Mouse (Mus musculus): Measurements from ENCODE around the gene Arsg.

The Arsg gene

DNA sequence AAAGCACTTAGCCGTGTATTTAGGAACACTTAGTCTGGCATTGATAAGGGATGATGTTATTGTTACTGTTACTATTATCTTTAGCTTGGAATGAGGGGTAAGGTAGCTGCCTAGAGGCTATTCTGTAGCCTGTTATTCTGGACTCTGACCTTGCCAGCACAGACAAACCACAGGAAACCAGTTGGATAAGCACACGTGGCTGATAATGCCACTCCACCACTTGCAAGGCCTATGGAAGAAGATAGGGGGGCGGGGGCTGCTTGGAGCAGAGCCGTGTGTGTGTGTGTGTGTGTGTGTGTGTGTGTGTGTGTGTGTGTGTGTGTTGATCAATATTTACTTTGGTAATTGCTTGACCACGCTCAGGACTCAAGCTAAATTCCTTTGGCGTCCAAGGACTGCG lies 72.1 kb downstream of the Arsg start:
- no peak for DNase-seq (ENCODE audit: low read depth, low spot score)

DNA sequence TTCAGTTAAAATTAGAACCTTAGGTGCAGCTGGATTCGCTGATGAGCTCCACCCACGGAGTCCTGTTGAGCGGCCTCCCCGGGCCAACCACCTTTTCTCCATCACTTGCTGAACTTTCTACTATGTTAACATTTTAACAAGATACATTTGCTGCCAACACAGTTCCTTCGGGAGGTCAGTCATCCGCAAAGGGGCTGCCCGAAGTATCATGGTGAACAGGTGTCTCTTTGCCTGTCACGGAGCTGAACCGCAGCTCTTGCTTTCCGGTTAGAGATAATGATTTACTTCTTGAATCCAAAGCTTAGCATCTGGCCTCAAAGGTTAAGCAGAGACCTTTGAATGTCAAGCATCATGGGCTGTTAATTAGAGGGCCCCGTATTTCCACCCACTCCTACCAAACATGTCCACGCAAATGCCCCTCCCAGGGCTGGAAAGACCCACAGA lies 72.5 kb downstream of the Arsg start:
- no peak for DNase-seq (ENCODE audit: low read depth, low spot score)

DNA sequence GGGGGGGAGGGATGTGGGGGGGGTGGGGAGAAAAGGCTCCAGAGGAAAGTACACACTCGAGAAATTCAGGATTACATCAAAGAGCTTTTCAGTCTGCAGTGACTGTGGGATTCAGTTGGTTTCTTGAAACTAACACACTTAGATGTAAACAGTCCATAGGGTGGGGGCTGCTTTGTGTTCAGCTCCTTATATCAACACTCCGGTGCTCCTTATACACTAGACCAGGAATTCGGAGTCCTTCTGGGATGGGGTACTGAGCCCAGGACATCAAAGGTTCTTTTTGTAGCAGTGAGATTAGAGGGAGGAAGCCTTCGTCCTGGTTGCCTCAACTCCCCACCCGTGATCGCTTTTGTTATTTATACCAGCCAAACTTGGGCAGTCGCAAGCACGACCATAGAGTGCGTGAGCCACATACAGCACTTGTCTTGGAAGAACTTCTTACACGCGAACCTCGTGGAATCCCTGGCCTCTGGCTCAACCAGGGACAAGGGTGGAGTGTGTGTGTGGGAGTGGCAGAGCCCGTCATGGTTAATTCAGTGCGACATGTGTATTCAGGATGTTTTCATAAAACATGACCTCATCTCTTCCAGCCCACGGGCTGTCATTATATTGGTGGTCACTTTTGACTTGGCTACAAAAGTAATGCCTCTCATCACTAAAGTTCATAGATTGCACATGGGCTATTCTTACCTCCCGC lies 73.3 kb downstream of the Arsg start:
- DNase-seq (ENCODE audit: low read depth, low spot score) = no peak

DNA sequence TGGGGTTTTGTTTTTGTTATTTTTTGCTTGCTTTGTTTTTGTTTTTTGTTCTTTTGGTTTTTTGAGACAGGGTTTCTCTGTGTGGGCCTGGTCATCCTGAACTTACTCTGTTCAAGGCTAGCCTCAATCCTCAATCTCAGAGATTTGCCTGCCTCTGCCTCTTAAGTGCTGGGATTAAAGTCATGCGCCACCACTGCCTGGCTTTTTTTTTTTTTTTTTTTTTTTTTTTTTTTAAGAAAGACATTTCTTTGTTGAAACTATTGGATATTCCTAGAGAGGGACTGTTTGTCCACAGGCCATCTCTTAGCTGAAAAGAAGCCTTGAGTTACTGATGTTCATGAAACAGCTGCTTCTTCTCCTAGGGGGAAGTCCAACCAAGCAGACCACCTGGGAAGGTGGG lies 74.5 kb downstream of the Arsg start:
- DNase-seq (ENCODE audit: low read depth, low spot score) = no peak

DNA sequence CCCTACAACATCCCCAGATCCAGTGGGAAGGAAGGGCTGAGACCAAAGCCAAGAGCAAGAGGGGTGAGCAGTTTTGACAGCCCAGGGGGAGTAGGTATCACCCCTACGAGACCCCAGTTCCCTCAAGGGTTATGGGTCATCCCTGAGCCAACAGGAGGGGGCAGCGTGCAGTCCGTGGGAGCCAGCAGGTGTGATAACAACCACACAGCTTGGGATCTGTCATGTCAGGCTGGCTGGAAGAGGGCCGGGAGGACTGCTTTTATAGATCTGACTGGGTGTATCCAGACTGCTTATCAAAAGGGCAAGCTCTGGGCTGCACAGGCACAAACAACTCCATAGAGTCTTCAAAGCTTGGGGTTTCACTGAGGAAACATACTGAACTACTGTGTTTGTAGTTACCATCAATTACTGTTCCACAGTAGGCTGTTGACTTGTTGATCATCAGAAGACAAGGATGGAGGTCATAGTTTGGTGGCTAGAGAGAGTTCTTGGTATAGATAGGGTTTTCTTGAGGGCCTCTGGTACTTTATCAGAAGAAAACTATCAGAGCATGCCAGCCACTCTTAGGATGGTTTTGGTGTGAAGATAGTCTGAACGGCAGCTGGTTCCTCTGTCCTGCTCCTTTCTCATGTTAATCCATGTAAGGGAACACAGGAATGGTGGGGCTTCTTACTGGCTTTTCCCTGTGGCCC lies 76.6 kb downstream of the Arsg start:
- no peak for DNase-seq (ENCODE audit: low read depth, low spot score)

DNA sequence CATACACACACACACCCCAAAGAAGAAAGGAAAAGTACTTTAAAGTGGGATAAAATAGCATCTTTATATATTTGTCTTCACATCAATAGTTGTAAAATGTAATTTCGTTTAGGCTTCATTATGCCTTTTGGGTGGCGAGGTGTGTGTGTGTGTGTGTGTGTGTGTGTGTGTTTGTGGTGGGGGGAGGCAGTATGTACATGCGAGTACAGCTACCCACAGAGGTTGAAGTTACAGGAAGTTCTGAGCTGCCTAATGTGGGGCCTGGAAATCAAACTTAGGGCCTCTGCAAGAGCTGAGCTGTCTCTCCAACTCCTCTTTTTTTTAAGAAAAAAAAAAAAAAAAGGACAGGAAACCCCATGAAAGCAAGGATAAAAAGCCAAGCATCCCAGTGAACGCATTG lies 80.7 kb downstream of the Arsg start:
- no peak for DNase-seq (ENCODE audit: low read depth, low spot score)

DNA sequence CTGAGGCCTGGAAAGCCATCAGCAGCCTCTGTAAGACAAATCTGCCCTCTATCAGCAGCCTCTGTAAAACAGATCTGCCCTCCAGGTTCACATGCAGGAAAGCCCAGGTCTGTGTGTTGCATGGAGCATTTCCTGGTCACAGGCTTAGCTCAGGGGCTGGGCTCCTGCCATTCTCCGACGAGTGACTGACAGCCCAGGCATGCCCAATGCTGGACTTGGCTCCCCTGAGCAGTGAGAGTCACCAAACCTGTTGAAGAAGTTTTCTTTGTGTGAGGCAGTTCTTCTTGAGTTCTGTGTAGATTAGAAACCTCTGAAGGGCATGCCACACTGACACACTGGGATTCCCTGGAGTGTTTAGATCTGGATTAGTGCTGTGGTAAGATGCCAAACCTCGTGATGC lies 81.3 kb downstream of the Arsg start:
- DNase-seq (ENCODE audit: low read depth, low spot score) = no peak

DNA sequence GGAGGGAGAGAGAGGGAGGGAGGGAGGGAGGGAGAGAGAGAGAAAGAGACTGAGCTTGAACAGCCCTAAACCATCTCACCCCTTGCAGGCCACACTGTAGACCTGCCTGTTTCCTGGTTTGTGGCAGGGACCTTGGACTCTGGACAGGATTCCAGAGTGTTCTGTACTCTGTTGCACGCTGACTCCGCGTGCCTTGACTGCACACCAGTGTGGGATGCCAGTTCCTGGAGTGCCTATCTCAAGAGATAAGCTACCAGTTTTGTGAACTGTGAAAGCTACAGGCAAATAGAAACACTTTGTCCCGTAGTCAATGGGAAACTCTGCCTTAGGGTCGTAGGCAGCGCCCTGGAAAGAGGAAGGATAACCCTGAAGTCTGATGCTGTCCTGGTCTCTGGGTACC lies 83.0 kb downstream of the Arsg start:
- no peak for DNase-seq (ENCODE audit: low read depth, low spot score)

DNA sequence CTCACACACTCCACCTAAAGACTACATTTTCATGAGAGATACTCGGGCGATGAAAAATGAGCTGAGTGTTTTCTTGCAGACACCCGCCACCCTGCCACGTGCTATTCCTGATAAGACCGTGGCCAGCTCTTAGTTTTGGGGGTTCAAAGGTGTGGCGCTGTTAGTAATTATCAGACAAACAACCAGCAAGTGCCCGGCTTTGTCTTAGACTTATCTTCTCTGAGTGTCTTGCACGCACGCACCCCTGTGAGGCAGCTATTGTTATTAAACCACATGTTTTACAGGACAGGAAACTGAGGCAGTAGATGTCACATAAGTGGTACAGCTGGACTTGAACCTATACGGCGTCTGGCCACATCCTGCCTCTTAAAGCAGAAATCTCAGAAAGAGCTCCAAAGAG lies 84.2 kb downstream of the Arsg start:
- DNase-seq (ENCODE audit: low read depth, low spot score) = no peak

DNA sequence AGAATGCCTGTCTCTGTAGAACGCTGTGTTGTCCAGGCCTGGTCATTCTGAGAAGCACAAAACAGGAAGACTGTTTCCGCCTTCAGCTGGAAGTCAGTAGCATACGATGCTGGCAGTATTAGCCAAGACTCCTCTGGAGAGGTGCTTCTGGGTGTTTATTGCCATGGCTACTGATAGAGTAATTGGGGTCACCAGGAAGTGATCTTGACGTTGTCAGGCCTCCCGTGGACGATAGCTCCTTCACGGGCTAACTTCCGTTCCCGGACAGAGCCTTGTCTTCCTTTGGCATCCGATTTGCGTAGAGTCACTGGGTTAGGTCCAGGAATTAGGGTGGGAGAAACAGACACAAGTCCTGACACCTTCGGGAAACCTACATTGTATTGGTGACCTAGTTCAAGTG lies 86.1 kb downstream of the Arsg start:
- no peak for DNase-seq (ENCODE audit: low read depth, low spot score)

DNA sequence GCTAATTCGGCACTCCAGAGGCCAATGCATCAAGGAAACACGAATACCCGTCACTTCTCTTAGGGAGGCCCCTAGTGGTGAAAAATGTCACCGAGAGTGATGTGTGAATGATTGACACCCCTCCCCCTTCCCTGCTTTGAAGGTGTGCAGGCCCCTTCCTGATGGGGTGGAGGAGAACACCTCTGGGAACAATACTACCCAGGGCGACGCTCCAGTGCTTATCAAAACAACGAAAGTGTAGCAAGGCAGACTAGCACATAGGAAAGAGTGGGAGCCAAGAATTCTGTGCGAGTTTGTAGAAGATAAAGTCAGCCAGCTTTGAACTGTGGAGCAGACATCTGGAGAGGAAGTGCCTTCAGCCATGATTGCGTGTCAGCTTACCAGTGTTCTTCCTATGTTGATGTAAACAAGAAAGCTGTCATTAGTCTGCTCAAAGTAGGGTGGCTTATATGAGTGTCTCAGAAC lies 87.7 kb downstream of the Arsg start:
- peak; percentile 36 for DNase-seq (ENCODE audit: low read depth, low spot score)

DNA sequence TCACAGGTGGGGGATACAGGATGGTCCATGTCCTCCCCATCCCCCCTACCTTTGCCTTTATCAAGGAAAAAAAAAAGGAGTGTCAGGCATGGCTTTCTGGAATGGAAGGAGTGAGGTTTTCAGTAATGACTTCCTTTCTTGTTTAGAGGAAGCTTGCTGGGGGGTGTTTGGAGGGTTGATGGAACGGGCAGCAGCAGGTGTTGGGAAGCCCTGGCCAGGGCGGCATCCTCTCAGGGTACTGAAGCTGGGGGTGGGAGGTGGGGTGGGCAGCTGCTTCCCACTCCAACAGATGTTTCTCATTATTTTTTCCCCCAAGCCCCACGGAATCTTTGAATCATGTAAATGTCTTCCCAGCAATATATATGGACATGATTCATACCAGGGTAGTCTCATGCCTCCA lies 88.3 kb downstream of the Arsg start:
- no peak for DNase-seq (ENCODE audit: low read depth, low spot score)

DNA sequence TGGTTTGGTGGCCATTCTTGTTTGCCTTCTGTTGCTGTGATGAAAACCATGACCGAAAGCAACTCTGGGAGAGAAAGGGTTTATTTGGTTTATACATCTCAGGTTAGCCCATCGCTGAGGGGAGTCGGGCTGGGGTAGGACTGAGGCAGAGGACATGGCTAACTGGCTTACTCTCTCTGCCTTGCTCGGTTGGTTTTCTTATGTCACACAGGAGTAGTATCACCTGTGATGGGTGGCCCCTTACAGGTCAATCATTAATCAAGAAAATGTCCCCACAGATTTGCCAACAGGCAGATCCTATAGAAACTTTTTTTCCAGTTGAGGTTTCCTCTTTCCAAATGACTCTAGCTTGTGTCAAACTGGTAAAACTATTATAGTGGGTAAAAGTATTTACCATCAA lies 90.5 kb downstream of the Arsg start:
- DNase-seq (ENCODE audit: low read depth, low spot score) = no peak

DNA sequence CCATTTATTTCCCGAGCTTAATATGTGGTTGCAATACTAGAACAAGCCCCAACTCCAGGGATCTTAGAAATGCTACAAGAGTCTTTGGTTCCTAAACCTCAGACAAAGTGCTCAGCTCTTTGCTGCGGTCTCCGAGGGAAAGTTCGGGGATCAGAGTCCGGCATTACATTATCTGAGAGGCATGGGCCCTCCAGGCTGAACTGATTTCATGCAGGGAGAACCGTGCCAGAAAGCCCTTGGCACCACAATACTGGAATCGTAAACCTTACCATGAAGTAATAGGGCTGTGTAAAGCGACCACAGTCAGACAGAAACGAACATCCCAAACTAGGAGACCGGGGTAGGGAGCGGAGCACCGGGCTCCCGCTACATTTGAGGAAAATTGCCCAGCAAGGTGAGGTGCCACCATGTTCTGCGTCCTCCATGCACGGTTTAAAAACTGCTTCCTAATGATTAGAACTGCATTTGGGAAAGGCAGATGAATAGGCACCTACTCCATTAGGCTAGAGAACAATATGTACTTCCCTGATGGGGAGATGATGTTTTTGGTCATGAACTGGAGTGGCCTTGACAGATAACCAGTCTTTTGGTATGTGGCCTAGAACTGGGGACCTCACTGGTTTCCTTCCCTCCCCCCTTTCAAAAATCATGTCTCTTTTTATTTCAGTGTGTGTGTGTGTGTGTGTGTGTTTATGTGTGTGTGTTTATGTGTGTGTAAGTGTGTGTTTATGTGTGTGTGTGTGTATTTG lies 91.5 kb downstream of the Arsg start:
- no peak for DNase-seq (ENCODE audit: low read depth, low spot score)

DNA sequence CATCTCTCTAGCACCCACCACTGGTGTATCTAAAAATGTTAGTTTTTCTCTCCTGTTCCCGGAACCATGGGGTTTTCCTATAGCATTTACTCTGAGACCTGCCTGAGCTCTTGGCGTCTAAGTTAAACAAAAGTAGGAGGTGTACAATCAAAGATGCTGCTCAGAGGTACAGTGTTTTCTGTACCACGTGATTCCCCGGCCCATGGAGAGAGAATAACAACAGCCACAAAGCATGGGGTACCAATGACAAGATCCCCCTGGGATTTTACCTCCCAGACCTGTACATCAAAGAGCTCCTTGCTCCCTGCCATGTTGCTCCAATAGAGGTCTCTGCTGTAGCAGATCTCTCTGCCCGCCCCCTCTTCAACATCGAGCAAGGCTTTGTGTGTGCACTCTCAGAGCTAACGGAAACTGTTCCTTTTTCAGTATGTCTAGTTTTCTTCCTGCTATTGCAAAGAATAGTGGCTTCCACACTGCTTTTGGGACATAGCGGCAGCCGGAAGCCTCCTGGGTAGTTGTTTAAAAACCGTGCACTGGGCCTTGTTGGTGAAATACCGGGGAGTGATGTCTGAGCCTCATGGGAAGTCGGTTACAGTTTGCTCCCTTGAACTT lies 95.9 kb downstream of the Arsg start:
- no peak for DNase-seq (ENCODE audit: low read depth, low spot score)

DNA sequence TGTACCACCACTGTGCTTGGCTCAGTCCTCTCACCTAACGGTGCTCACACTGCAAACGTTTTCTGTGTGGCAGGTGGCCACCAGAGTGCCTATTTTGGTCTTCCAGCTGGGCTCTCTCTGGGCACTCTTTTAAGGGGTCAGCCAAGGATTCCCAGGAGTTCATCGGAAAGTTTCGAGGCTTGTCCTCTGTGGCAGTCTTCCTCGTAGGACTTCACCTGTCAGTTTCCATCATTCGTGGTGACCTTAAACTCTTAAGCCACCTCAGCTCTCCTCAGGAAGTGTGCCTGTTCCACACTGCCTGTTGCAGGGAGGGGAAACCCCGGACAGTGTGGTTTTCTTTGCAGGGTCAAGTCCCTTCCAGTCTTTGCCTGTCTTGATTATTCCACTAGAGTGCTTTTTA lies 96.6 kb downstream of the Arsg start:
- no peak for DNase-seq (ENCODE audit: low read depth, low spot score)

DNA sequence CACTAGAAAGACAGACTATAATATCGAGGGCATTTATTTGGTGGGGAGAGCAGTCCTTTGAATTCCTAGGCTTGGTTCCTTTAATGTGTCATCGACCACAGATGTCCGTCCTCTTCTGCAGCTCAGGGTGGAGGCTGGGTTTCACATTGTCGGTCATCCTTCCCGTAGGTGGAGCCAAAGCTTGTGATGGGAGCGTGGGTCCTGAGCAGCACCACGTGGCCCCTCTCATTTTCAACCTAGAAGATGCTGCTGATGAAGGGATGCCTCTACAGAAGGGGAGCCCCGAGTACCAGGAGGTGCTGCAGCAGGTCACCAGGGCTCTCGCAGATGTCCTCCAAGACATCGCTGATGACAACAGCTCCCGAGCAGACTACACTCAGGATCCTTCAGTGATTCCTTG lies 98.9 kb downstream of the Arsg start:
- no peak for DNase-seq (ENCODE audit: low read depth, low spot score)

DNA sequence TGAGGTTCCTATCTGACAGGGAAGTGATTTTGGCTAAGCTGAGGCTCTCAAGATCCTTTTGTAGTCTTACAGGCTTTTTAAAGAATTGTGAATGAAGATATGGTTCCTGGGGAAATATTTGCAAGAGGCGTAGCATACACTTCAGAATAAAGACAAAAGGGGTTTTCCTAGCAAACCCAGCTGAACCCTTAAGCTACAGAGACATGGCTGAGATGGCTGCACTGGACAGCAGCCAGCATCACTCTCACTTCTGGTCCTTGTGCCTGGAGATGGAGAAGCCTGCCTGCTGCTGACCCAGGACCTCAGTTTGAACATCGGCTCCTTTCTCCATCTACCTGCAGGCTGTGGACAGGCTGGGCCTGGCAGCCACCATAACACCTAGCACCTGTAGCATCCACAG lies 101.4 kb downstream of the Arsg start:
- no peak for DNase-seq (ENCODE audit: low read depth, low spot score)

DNA sequence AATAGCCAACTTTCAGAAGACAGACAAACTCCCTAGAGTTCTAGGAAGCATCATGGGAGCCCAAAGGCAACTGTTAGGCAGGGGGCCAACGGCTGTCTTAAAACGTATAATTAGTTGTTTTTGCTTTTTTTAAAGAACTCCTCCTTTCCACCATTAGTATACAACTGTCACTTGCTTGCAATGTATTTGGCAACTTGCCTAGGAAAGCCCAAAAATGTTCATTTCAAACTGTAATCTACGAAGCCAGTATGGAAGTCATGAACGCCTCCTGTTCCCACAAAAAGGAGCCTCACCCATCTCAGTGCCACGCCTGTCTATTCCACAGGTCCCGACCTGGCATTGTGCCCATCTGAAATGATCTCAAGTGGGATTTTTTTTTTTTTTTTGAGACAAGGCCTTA lies 102.7 kb downstream of the Arsg start:
- DNase-seq (ENCODE audit: low read depth, low spot score) = no peak

DNA sequence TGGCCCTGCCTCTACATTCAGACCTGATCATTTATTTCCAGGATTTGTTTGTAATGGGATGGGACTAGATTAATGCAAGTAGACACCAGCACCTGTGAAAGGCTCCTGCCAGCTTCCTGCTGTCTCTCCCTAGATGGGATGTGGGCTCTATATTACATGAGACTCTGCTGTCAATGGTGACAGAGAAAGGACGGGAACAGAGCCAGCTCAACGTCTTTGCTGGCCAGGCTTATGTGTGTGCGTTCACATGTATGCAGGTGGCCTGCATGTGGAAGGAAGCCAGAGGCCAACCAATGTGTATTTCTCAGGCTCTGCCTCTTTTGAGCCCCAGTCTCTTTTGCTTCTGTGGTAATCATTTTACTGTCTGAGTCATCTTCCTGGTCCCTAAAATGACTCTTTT lies 105.4 kb downstream of the Arsg start:
- no peak for DNase-seq (ENCODE audit: low read depth, low spot score)

DNA sequence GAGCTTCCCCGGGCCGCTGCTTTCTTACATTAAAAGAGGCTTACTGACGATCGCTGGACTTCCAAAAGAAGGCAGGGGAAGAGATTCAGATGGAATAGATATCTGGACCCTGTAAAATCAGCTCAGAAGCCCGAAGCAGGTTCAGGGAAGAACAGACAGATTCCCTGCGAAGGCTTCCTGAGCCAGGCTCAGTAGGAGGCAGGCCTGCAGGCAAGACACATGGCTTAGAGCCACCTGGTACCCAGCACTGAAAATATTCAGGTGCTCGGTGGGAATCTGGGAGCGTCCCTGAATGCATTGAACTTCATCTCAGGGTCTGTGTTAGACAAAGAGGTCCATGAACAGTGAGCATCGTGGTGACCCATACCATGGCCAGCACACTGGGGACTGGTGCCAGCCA lies 106.8 kb downstream of the Arsg start:
- no peak for DNase-seq (ENCODE audit: low read depth, low spot score)

DNA sequence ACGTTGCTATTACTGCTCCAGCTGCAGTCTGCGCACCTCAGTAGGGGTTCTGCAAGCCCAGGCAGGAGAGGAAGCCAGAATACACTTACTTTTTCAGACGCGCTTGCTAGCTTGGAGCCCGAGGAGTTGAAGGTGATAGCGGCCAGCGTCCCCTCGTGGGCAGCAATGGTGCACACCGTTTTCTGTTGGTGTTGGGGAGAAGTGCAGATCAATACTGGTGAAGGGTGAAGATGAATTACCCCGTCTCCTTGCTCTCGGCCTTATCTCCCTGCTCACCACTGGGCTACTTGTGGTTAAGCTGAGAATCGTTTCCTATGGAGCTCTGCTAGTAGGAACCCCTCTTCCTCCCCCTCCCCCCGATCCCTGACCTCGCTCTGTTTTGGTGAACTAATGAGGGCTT lies 110.8 kb downstream of the Arsg start:
- no peak for DNase-seq (ENCODE audit: low read depth, low spot score)
